24 mouse cellular contexts compared by ENCODE assay signal in genomic region chr5:134123846-134124245, GRCm38 (mm10). TPM values are rescaled to one million over a fixed set of nuclear protein-coding genes. Genes with fewer than 3 reads are reported as not detected.
A peak's percentile ranks its signal among the peaks of the same experiment; 100 is the strongest.
DNase-seq lines count a peak whose midpoint lies in the region; ATAC-seq and TF ChIP-seq lines count a peak whose summit lies in the region.
"Had no signal": no experiment of that assay in that cellular context is flagged by ENCODE, and none has a peak within 500 bp of the region (broad histone marks: within the 10 kb centered on the region; RNA-seq: fewer than 3 reads in every experiment).

No protein-coding gene starts in this region.

- no peak for TF ChIP-seq CTCF in heart, adult 2 months (IDR thresholded peaks at IDR 0.05)
- TF ChIP-seq CTCF in kidney, adult 2 months (conservative IDR thresholded peaks at IDR 0.05; ENCODE audit: insufficient read depth, insufficient read length, low read depth, low read length) = no peak

- H3K4me3 ChIP-seq in heart, adult 2 months = no peak overlapping the region
- H3K4me3 ChIP-seq in heart, embryonic 14.5 days (ENCODE audit: control insufficient read depth in 1 of 2, insufficient read depth in 1 of 2, low read depth in 1 of 2, low read length in 2 of 2) = no peak overlapping the region
- no peak overlapping the region for H3K4me3 ChIP-seq in kidney, adult 2 months (ENCODE audit: insufficient read depth, low read depth, low read length)
- H3K4me3 ChIP-seq: embryonic facial prominence, embryonic 15.5 days; forebrain, embryonic 10.5 days; midbrain, embryonic 13.5 days; neural tube, embryonic 12.5 days had no signal

- peak; percentile 45; the same call in 1 of the 2 replicates for ATAC-seq in heart, embryonic 14.5 days (ENCODE audit: insufficient number of reproducible peaks, insufficient read depth, low FRiP score, low read depth)
- ATAC-seq in erythroblast, adult 5-6 weeks (replicated peaks; ENCODE audit: low FRiP score, poor library complexity, severe bottlenecking) = no peak
- ATAC-seq: activated CD4-positive, CD25-positive, alpha-beta regulatory T cell, adult 4 months; hindbrain, postnatal 0 days; intestine, postnatal 0 days; lung, postnatal 0 days; midbrain, embryonic 13.5 days had no signal

- peak; percentile 89 for TF ChIP-seq EP300 in heart, adult 2 months (IDR thresholded peaks at IDR 0.05; ENCODE audit: insufficient read depth, low read depth, low read length)

- DNase-seq in heart, adult 11 months = peak; percentile 97
- DNase-seq in heart, postnatal 25 days (ENCODE audit: low spot score) = no peak
- DNase-seq in heart, adult 2 months = peak in 1 of 2 experiments; percentile 52
- peak; percentile 93 for DNase-seq in skeletal muscle tissue, adult 2 months (ENCODE audit: low read depth, low spot score)
- no peak for DNase-seq in kidney, adult 2 months
- DNase-seq in layer of hippocampus, adult 18-20 months (ENCODE audit: low spot score in 2 of 2) = no peak
- DNase-seq: adrenal gland, postnatal 10 days; cerebellum, postnatal 10 days; layer of hippocampus, postnatal 36 days; liver; right cerebral cortex, postnatal 4 days; thymus, postnatal 25 days had no signal

- no peak overlapping the region for H3K9ac ChIP-seq in heart, adult 2 months (ENCODE audit: low read depth, low read length)
- H3K9ac ChIP-seq in heart, embryonic 14.5 days (ENCODE audit: low read length) = no peak overlapping the region
- H3K9ac ChIP-seq: embryonic facial prominence, embryonic 15.5 days; midbrain, embryonic 13.5 days; neural tube, embryonic 12.5 days had no signal

- H3K27me3 ChIP-seq in heart, adult 2 months (ENCODE audit: control insufficient read depth, insufficient read depth, low read length) = no peaks in the 10 kb centered on the region
- H3K27me3 ChIP-seq in heart, embryonic 14.5 days (ENCODE audit: control insufficient read depth, insufficient read depth, low read length) = no peaks in the 10 kb centered on the region
- H3K27me3 ChIP-seq in kidney, adult 2 months (replicated peaks; ENCODE audit: control insufficient read depth, insufficient read depth, low read length) = no peaks in the 10 kb centered on the region
- H3K27me3 ChIP-seq: embryonic facial prominence, embryonic 15.5 days; midbrain, embryonic 13.5 days; neural tube, embryonic 12.5 days had no signal

- peak; percentile 20; the same call in 1 of the 2 replicates for TF ChIP-seq POLR2A in heart, adult 2 months (IDR thresholded peaks at IDR 0.05; ENCODE audit: insufficient read depth, low read depth, low read length)
- no peak for TF ChIP-seq POLR2A in kidney, adult 2 months (IDR thresholded peaks at IDR 0.05; ENCODE audit: low read depth, low read length)

- no peaks in the 10 kb centered on the region for H3K36me3 ChIP-seq in heart, adult 2 months (ENCODE audit: control insufficient read depth, insufficient read depth, low read length)
- H3K36me3 ChIP-seq in heart, embryonic 14.5 days (ENCODE audit: control insufficient read depth, insufficient read depth, low read length) = peaks cover 5% of the 10 kb centered on the region; the same call in 1 of the 2 replicates
- peaks cover 4% of the 10 kb centered on the region for H3K36me3 ChIP-seq in kidney, adult 2 months (ENCODE audit: control insufficient read depth, insufficient read depth, low read length)
- H3K36me3 ChIP-seq: G1E had no signal

- WGBS in heart, adult 2 months = 52% methylated on average over 6 of the region's 6 CpGs
- 27% methylated on average over 6 of the region's 6 CpGs for WGBS in heart, embryonic 14.5 days
- WGBS in kidney, adult 2 months = 72% methylated on average over 6 of the region's 6 CpGs

- peaks cover 7% of the 10 kb centered on the region; the same call in 1 of the 2 replicates for H3K4me1 ChIP-seq in heart, adult 2 months (ENCODE audit: control insufficient read depth, insufficient read depth, low read length)
- H3K4me1 ChIP-seq in heart, embryonic 14.5 days (ENCODE audit: control insufficient read depth in 2 of 2, insufficient read depth in 2 of 2, low read length in 2 of 2) = peaks cover 33 to 46% of the 10 kb centered on the region in 2 experiments
- H3K4me1 ChIP-seq in kidney, adult 2 months (ENCODE audit: control insufficient read depth, insufficient read depth, low read length) = no peaks in the 10 kb centered on the region
- H3K4me1 ChIP-seq: embryonic facial prominence, embryonic 15.5 days had no signal

- H3K4me2 ChIP-seq in heart, embryonic 14.5 days (ENCODE audit: low read length) = no peak overlapping the region
- H3K4me2 ChIP-seq: embryonic facial prominence, embryonic 15.5 days; midbrain, embryonic 13.5 days; neural tube, embryonic 12.5 days had no signal

- no peaks in the 10 kb centered on the region for H3K79me2 ChIP-seq in heart, adult 2 months (replicated peaks; ENCODE audit: control insufficient read depth, insufficient read depth, low read length)

- intact Hi-C loops in heart, postnatal 25 days (cut with DNase I) = no loop called here
- intact Hi-C loops in heart, adult 2 months (cut with DNase I) = no loop called here

- peaks cover 2% of the 10 kb centered on the region; the same call in 1 of the 2 replicates for H3K9me3 ChIP-seq in heart, embryonic 14.5 days (ENCODE audit: control insufficient read depth, low read length)
- H3K9me3 ChIP-seq: embryonic facial prominence, embryonic 15.5 days; midbrain, embryonic 13.5 days had no signal

- peak overlapping the region; percentile 75 for H3K27ac ChIP-seq in heart, adult 2 months
- H3K27ac ChIP-seq in heart, embryonic 14.5 days (replicated peaks in 1 of 2; ENCODE audit: control insufficient read depth in 1 of 2, insufficient read depth in 1 of 2, low read depth in 2 of 2, low read length in 2 of 2) = peak overlapping the region; percentile 83 to 86
- H3K27ac ChIP-seq in kidney, adult 2 months (ENCODE audit: insufficient read depth, low read depth, low read length) = no peak overlapping the region
- H3K27ac ChIP-seq: embryonic facial prominence, embryonic 15.5 days; forebrain, embryonic 10.5 days; hindbrain, postnatal 0 days; kidney, postnatal 0 days; midbrain, embryonic 13.5 days; neural tube, embryonic 12.5 days had no signal

RNA-seq across cellular contexts. Expression of gene Castor2, which starts 24.3 kb away (rescaled TPM):
- total RNA-seq in heart, postnatal 25 days (2021) = 10 to 100 TPM; 24.0 to 28.7 TPM
- 10 to 100 TPM; 20.7 to 21.1 TPM for total RNA-seq in heart, adult 2 months (2021)
- 14.2 and 18.2 TPM in 2 replicates for polyA plus RNA-seq in heart, adult 2 months (2012; rRNA removed)
- polyA plus RNA-seq in heart, embryonic 14.5 days (2014; fragmentation: Nextera tagmentation; extraction: Ambion mirVana) = 6.2 and 7.7 TPM in 2 replicates
- 27.5 and 39.3 TPM in 2 replicates for polyA plus RNA-seq in kidney, adult 2 months (2012; rRNA removed)
- total RNA-seq in erythroblast, adult 5-6 weeks (2015; ENCODE audit: low replicate concordance) = 1.3 TPM in 1 of 2 replicates, not detected in the other
- total RNA-seq in erythroblast, adult 5-6 weeks (2017; ENCODE audit: low replicate concordance) = 0.09 and 0.28 TPM in 2 replicates
- total RNA-seq in layer of hippocampus, adult 18-20 months (2021) = 10 to 100 TPM; 75.2 to 76.4 TPM
- polyA plus RNA-seq: G1E had no signal

RNA-seq across cellular contexts. Expression of gene Rcc1l, which starts 52.7 kb away (rescaled TPM):
- 10 to 100 TPM; 27.6 to 30.5 TPM for total RNA-seq in heart, postnatal 25 days (2021)
- 10 to 100 TPM; 30.2 to 33.7 TPM for total RNA-seq in heart, adult 2 months (2021)
- polyA plus RNA-seq in heart, adult 2 months (2012; rRNA removed) = 19.8 and 23.5 TPM in 2 replicates
- polyA plus RNA-seq in heart, embryonic 14.5 days (2014; fragmentation: Nextera tagmentation; extraction: Ambion mirVana) = 18.8 and 21.5 TPM in 2 replicates
- polyA plus RNA-seq in kidney, adult 2 months (2012; rRNA removed) = 18.7 and 19.3 TPM in 2 replicates
- 0.96 TPM in 1 of 2 replicates, not detected in the other for total RNA-seq in erythroblast, adult 5-6 weeks (2015; ENCODE audit: low replicate concordance)
- 0.84 and 1.3 TPM in 2 replicates for total RNA-seq in erythroblast, adult 5-6 weeks (2017; ENCODE audit: low replicate concordance)
- 10 to 100 TPM; 13.7 to 14.4 TPM for total RNA-seq in layer of hippocampus, adult 18-20 months (2021)

RNA-seq across cellular contexts. Expression of gene Gtf2ird2, which starts 60.0 kb away (rescaled TPM):
- total RNA-seq in heart, postnatal 25 days (2021) = 1 to 10 TPM; 4.0 to 5.1 TPM
- total RNA-seq in heart, adult 2 months (2021) = 1 to 10 TPM; 5.3 to 5.7 TPM
- polyA plus RNA-seq in heart, adult 2 months (2012; rRNA removed) = 3.7 and 5.4 TPM in 2 replicates
- 6.2 and 6.5 TPM in 2 replicates for polyA plus RNA-seq in heart, embryonic 14.5 days (2014; fragmentation: Nextera tagmentation; extraction: Ambion mirVana)
- 5.6 and 5.7 TPM in 2 replicates for polyA plus RNA-seq in kidney, adult 2 months (2012; rRNA removed)
- total RNA-seq in erythroblast, adult 5-6 weeks (2015; ENCODE audit: low replicate concordance) = 2.5 TPM in 1 of 2 replicates, not detected in the other
- total RNA-seq in erythroblast, adult 5-6 weeks (2017; ENCODE audit: low replicate concordance) = 1.2 and 1.7 TPM in 2 replicates
- 10 to 100 TPM; 15.7 to 16.8 TPM for total RNA-seq in layer of hippocampus, adult 18-20 months (2021)

Comparison
In these comparisons a context has a peak if more than half of its experiments do, and no peak if none do; other contexts are left out.
1. DNase-seq: peak in heart, adult 11 months (single experiment) and skeletal muscle tissue, adult 2 months (single experiment); none in heart, postnatal 25 days (single experiment), kidney, adult 2 months (single experiment) and layer of hippocampus, adult 18-20 months (0 of 2).
2. RNA of gene Castor2, which starts 24.3 kb away (total RNA-seq): 75.2 to 76.4 TPM in layer of hippocampus, adult 18-20 months, 24.0 to 28.7 TPM in heart, postnatal 25 days and 20.7 to 21.1 TPM in heart, adult 2 months; 0.09 to 1.3 TPM in erythroblast, adult 5-6 weeks; every median in the first group is over 4 times any median in the second.
3. RNA of gene Rcc1l, which starts 52.7 kb away (total RNA-seq): 30.2 to 33.7 TPM in heart, adult 2 months, 27.6 to 30.5 TPM in heart, postnatal 25 days and 13.7 to 14.4 TPM in layer of hippocampus, adult 18-20 months; 0.84 to 1.3 TPM in erythroblast, adult 5-6 weeks; every median in the first group is over 4 times any median in the second.